Mouse (Mus musculus) E14TG2a.4 (cell line): ENCODE data around the gene Mmadhc.
A peak's percentile ranks its signal among the peaks of the same experiment; 100 is the strongest.

Experiments
- H3K27me3 ChIP-seq: 2 replicates; pipeline ENCODE4 v1.6.1; 2014; ENCODE audit warnings: low read length, control low read depth; ENCODE audit not compliant: insufficient read depth
- H3K36me3 ChIP-seq: 2 replicates; pipeline ENCODE4 v1.6.1; 2014; ENCODE audit warnings: low read length, control low read depth; ENCODE audit not compliant: insufficient read depth
- H3K4me1 ChIP-seq: replicated peaks from 2 replicates; pipeline ENCODE4 v1.6.1; 2014; ENCODE audit warnings: low read depth, low read length, control low read depth
- H3K4me3 ChIP-seq: replicated peaks from 2 replicates; pipeline ENCODE4 v1.5.1; 2014; ENCODE audit warnings: mild to moderate bottlenecking, low read length
- H3K9me3 ChIP-seq: 2 replicates; pipeline ENCODE4 v1.6.1; 2014; ENCODE audit warnings: low read length, control low read depth
- CTCF ChIP-seq: conservative IDR thresholded peaks from 2 replicates; pipeline ENCODE4 v1.5.1; 2014; ENCODE audit warnings: low read length
- NANOG ChIP-seq: IDR thresholded peaks from 2 replicates; pipeline ENCODE4 v1.6.1; 2014; ENCODE audit warnings: borderline replicate concordance, low read length, mixed read lengths
- POU5F1 ChIP-seq: IDR thresholded peaks from 2 replicates; pipeline ENCODE4 v1.6.1; 2014; ENCODE audit warnings: low read length, borderline replicate concordance

The Mmadhc gene

GRCm38 (mm10) chr2:50296109-50296986 lies at the start of gene Mmadhc:
Mmadhc (minus strand) TSS chr2:50296801.
- no peaks in the 10 kb centered on the region for H3K27me3 ChIP-seq
- peak within 1 kb of the TSS; percentile 96 for H3K4me3 ChIP-seq
- no peaks in the 10 kb centered on the region for H3K9me3 ChIP-seq
- TF ChIP-seq CTCF, result no peak
- no peak for TF ChIP-seq POU5F1
- no peak for TF ChIP-seq NANOG
- peaks cover 13% of the 10 kb centered on the region for H3K36me3 ChIP-seq
- peaks cover 17% of the 10 kb centered on the region for H3K4me1 ChIP-seq

GRCm38 (mm10) chr2:50343598-50343997 lies 47.0 kb upstream of the Mmadhc start:
- Histone ChIP-seq H3K4me1 (no peaks in the 10 kb centered on the region), H3K9me3 (no peaks in the 10 kb centered on the region), H3K27me3 (no peaks in the 10 kb centered on the region), H3K4me3 (no peak overlapping the region), H3K36me3 (no peaks in the 10 kb centered on the region)
- TF ChIP-seq POU5F1 (no peak), CTCF (no peak), NANOG (no peak)

GRCm38 (mm10) chr2:50339061-50339460 lies 42.5 kb upstream of the Mmadhc start:
- H3K36me3 ChIP-seq, result no peaks in the 10 kb centered on the region
- no peaks in the 10 kb centered on the region for H3K27me3 ChIP-seq
- TF ChIP-seq POU5F1, result no peak
- no peak for TF ChIP-seq CTCF
- no peak for TF ChIP-seq NANOG
- no peaks in the 10 kb centered on the region for H3K4me1 ChIP-seq
- H3K4me3 ChIP-seq, result no peak overlapping the region
- H3K9me3 ChIP-seq, result no peaks in the 10 kb centered on the region

GRCm38 (mm10) chr2:50337596-50337995 lies 41.0 kb upstream of the Mmadhc start:
- no peaks in the 10 kb centered on the region for H3K27me3 ChIP-seq
- no peak for TF ChIP-seq CTCF
- TF ChIP-seq POU5F1, result no peak
- no peak for TF ChIP-seq NANOG
- no peaks in the 10 kb centered on the region for H3K9me3 ChIP-seq
- no peaks in the 10 kb centered on the region for H3K36me3 ChIP-seq
- no peak overlapping the region for H3K4me3 ChIP-seq
- no peaks in the 10 kb centered on the region for H3K4me1 ChIP-seq

- Histone ChIP-seq H3K27me3 (no peaks in the 10 kb centered on the region), H3K4me1 (no peaks in the 10 kb centered on the region), H3K36me3 (no peaks in the 10 kb centered on the region), H3K9me3 (no peaks in the 10 kb centered on the region), H3K4me3 (no peak overlapping the region)
- TF ChIP-seq POU5F1 (no peak), CTCF (no peak), NANOG (no peak)
Observed at GRCm38 (mm10) chr2:50331716-50332270, 35.2 kb upstream of the Mmadhc start.

- no peak overlapping the region for H3K4me3 ChIP-seq
Observed at GRCm38 (mm10) chr2:50328181-50328580, 31.6 kb upstream of the Mmadhc start.

GRCm38 (mm10) chr2:50324799-50325198 lies 28.2 kb upstream of the Mmadhc start:
- Histone ChIP-seq H3K9me3 (peaks cover 8% of the 10 kb centered on the region; the same call in 1 of the 2 replicates), H3K36me3 (no peaks in the 10 kb centered on the region), H3K4me3 (no peak overlapping the region), H3K27me3 (no peaks in the 10 kb centered on the region), H3K4me1 (no peaks in the 10 kb centered on the region)
- TF ChIP-seq NANOG, result no peak
- TF ChIP-seq POU5F1, result no peak
- no peak for TF ChIP-seq CTCF

More at GRCm38 (mm10) chr2:50328181-50328580, 31.6 kb upstream of the Mmadhc start:
- Histone ChIP-seq H3K4me1 (no peaks in the 10 kb centered on the region), H3K27me3 (no peaks in the 10 kb centered on the region), H3K9me3 (peaks cover 8% of the 10 kb centered on the region; the same call in 1 of the 2 replicates), H3K36me3 (no peaks in the 10 kb centered on the region)
- TF ChIP-seq CTCF (no peak), POU5F1 (no peak), NANOG (no peak)

GRCm38 (mm10) chr2:50306663-50307320 lies 10.2 kb upstream of the Mmadhc start:
- TF ChIP-seq CTCF (peak; percentile 23), NANOG (no peak), POU5F1 (no peak)
- H3K4me3 ChIP-seq, result no peak overlapping the region
- H3K9me3 ChIP-seq, result peaks cover 17% of the 10 kb centered on the region
- H3K36me3 ChIP-seq, result no peaks in the 10 kb centered on the region
- H3K27me3 ChIP-seq, result no peaks in the 10 kb centered on the region
- H3K4me1 ChIP-seq, result no peaks in the 10 kb centered on the region
